Comparison of ENCODE assay signal across 36 mouse cellular contexts in the genomic region with DNA sequence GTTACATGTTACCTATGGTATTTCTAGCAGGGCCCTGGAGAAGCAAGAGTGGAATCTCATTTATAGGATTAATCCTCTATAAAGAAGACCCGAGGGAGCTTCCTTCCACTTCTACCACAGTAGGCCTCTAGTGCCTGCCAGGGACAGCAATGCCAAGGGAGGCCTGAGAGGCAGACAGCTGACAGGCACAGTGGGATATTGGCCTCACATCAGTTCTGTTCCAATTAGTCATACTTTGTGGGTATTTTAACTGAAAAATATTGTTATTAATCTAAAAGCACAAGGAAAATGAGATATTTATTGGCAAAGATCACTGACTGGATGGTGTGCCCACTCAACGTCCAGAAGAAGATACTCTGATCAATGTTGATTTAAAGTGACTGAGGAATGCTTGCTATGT. TPM values are rescaled to one million over a fixed set of nuclear protein-coding genes. Genes with fewer than 3 reads are reported as not detected.
DNase-seq lines count a peak whose midpoint lies in the region; ATAC-seq and TF ChIP-seq lines count a peak whose summit lies in the region.
"Had no signal": no experiment of that assay in that cellular context is flagged by ENCODE, and none has a peak within 500 bp of the region (broad histone marks: within the 10 kb centered on the region; RNA-seq: fewer than 3 reads in every experiment).

No protein-coding gene starts in this region.

- H3K27ac ChIP-seq in MEL (ENCODE audit: control insufficient read depth, low read depth, low read length) = no peak overlapping the region
- no peak overlapping the region for H3K27ac ChIP-seq in liver, embryonic 11.5 days (ENCODE audit: low read depth, low read length)
- H3K27ac ChIP-seq: embryonic facial prominence, embryonic 13.5 days; forebrain, embryonic 10.5 days; gastrocnemius, adult 2 months; hindbrain, embryonic 10.5 days; limb, embryonic 12.5 days; lung, embryonic 15.5 days; midbrain, embryonic 10.5 days; stomach, postnatal 0 days had no signal

- H3K4me1 ChIP-seq in MEL (ENCODE audit: control insufficient read depth in 1 of 2, insufficient read depth in 2 of 2, low read length in 2 of 2) = peaks cover 8 to 32% of the 10 kb centered on the region in 2 experiments
- 0 out of 2 replicates have a peak, but pooled peaks cover 2% of the 10 kb centered on the region for H3K4me1 ChIP-seq in liver, embryonic 11.5 days (replicated peaks; ENCODE audit: control insufficient read depth, insufficient read depth, low read length)
- H3K4me1 ChIP-seq: embryonic facial prominence, embryonic 13.5 days; limb, embryonic 12.5 days; lung, embryonic 15.5 days had no signal

- peaks cover 0 to 30% of the 10 kb centered on the region in 2 experiments; a peak in 2 of 4 replicates for H3K36me3 ChIP-seq in MEL (ENCODE audit: control insufficient read depth in 1 of 2, insufficient read depth in 2 of 2, low read length in 2 of 2)
- H3K36me3 ChIP-seq in liver, embryonic 11.5 days (ENCODE audit: control insufficient read depth, insufficient read depth, low read length) = no peaks in the 10 kb centered on the region
- H3K36me3 ChIP-seq: embryonic facial prominence, embryonic 13.5 days; forebrain, embryonic 10.5 days; G1E; hindbrain, embryonic 10.5 days; limb, embryonic 12.5 days; lung, embryonic 15.5 days; midbrain, embryonic 10.5 days had no signal

- no peaks in the 10 kb centered on the region for H3K79me2 ChIP-seq in MEL (ENCODE audit: control insufficient read depth, insufficient read depth, low read length, poor library complexity)

- no peaks in the 10 kb centered on the region for H3K9me3 ChIP-seq in MEL (replicated peaks; ENCODE audit: insufficient read depth, low read length)
- H3K9me3 ChIP-seq in liver, embryonic 11.5 days (ENCODE audit: control insufficient read depth, low read length) = no peaks in the 10 kb centered on the region
- H3K9me3 ChIP-seq: embryonic facial prominence, embryonic 13.5 days; forebrain, embryonic 10.5 days; G1E; hindbrain, embryonic 10.5 days; limb, embryonic 12.5 days; lung, embryonic 15.5 days; midbrain, embryonic 10.5 days had no signal

- TF ChIP-seq RAD21 in MEL (IDR thresholded peaks at IDR 0.05; ENCODE audit: low read depth, low read length) = no peak

- no peak overlapping the region for H3K9ac ChIP-seq in MEL (ENCODE audit: control insufficient read depth, low read depth, low read length, poor library complexity, severe bottlenecking)
- no peak overlapping the region for H3K9ac ChIP-seq in liver, embryonic 11.5 days (ENCODE audit: low read depth, low read length)
- H3K9ac ChIP-seq: embryonic facial prominence, embryonic 13.5 days; limb, embryonic 12.5 days; lung, embryonic 15.5 days had no signal

- WGBS in liver, embryonic 11.5 days = 63% methylated on average over 2 of the region's 2 CpGs

- no peak for ATAC-seq in liver, embryonic 11.5 days (replicated peaks; ENCODE audit: low FRiP score)
- ATAC-seq in inflammation-experienced regulatory T-cells, adult 6 months = no peak
- ATAC-seq: forebrain, embryonic 16.5 days; hindbrain, embryonic 16.5 days; intestine, embryonic 16.5 days had no signal

- H3K4me2 ChIP-seq in liver, embryonic 11.5 days = no peak overlapping the region
- H3K4me2 ChIP-seq: embryonic facial prominence, embryonic 13.5 days; limb, embryonic 12.5 days; lung, embryonic 15.5 days had no signal

- no peak for TF ChIP-seq POLR2A in MEL (IDR thresholded peaks at IDR 0.05; ENCODE audit: control insufficient read depth in 1 of 2, insufficient read depth in 1 of 2, low read depth in 1 of 2, low read length in 2 of 2, poor library complexity in 1 of 2)

- TF ChIP-seq CTCF in MEL (IDR thresholded peaks at IDR 0.05 in 2 of 3, conservative IDR thresholded peaks at IDR 0.05 in 1 of 3; ENCODE audit: control insufficient read depth in 1 of 3, insufficient read depth in 1 of 3, low read depth in 2 of 3, low read length in 3 of 3, poor library complexity in 1 of 3, severe bottlenecking in 1 of 3) = no peak

- H3K4me3 ChIP-seq in MEL (ENCODE audit: control insufficient read depth in 1 of 2, insufficient read depth in 1 of 2, low read depth in 2 of 2, low read length in 2 of 2) = no peak overlapping the region
- no peak overlapping the region for H3K4me3 ChIP-seq in liver, embryonic 11.5 days (ENCODE audit: low read depth, low read length)
- H3K4me3 ChIP-seq: embryonic facial prominence, embryonic 13.5 days; forebrain, embryonic 10.5 days; gastrocnemius, adult 2 months; hindbrain, embryonic 10.5 days; limb, embryonic 12.5 days; lung, embryonic 15.5 days; midbrain, embryonic 10.5 days had no signal

- TF ChIP-seq EP300 in MEL (IDR thresholded peaks at IDR 0.05; ENCODE audit: low read depth in 1 of 2, low read length in 2 of 2) = no peak

- peak; percentile 70 for DNase-seq in heart, adult 11 months
- DNase-seq in heart, adult 8-10 months (ENCODE audit: low spot score) = no peak
- DNase-seq in MEL (ENCODE audit: low read depth, low spot score) = peak; percentile 21
- DNase-seq in cerebellum, adult 11-12 months = peak; percentile 59
- DNase-seq in cerebellum, adult 9-11 months = peak; percentile 63
- no peak for DNase-seq in liver, embryonic 11.5 days (ENCODE audit: low spot score)
- no peak for DNase-seq in layer of hippocampus, postnatal 36 days
- DNase-seq: gastrocnemius, adult 2 months; heart, postnatal 14 days; kidney, adult 8-10 months; kidney, postnatal 10 days; right cerebral cortex, postnatal 25 days; thymus, adult 18-20 months; thymus, postnatal 25 days had no signal

- H3K27me3 ChIP-seq in MEL (ENCODE audit: control insufficient read depth in 1 of 2, insufficient read depth in 2 of 2, low read length in 2 of 2) = no peaks in the 10 kb centered on the region
- no peaks in the 10 kb centered on the region for H3K27me3 ChIP-seq in liver, embryonic 11.5 days (replicated peaks; ENCODE audit: control insufficient read depth, insufficient read depth, low read length)
- H3K27me3 ChIP-seq: embryonic facial prominence, embryonic 13.5 days; limb, embryonic 12.5 days; lung, embryonic 15.5 days had no signal

TF ChIP-seq in MEL, 35 proteins besides CTCF, POLR2A, EP300 and RAD21:
- TF ChIP-seq HCFC1 (IDR thresholded peaks at IDR 0.05; ENCODE audit: low read depth, low read length) = no peak
- no peak for TF ChIP-seq MYC (IDR thresholded peaks at IDR 0.05; ENCODE audit: low read depth, low read length)
- no peak for TF ChIP-seq NELFE (IDR thresholded peaks at IDR 0.05; ENCODE audit: low read depth, low read length)
- TF ChIP-seq BHLHE40 (IDR thresholded peaks at IDR 0.05; ENCODE audit: borderline replicate concordance, low read depth, low read length) = no peak
- no peak for TF ChIP-seq POLR2AphosphoS5 (IDR thresholded peaks at IDR 0.05; ENCODE audit: borderline replicate concordance, low read depth, low read length)
- no peak for TF ChIP-seq E2F4 (IDR thresholded peaks at IDR 0.05; ENCODE audit: borderline replicate concordance, low read depth, low read length)
- no peak for TF ChIP-seq UBTF (IDR thresholded peaks at IDR 0.05; ENCODE audit: borderline replicate concordance, insufficient read depth, low read depth, low read length)
- TF ChIP-seq TAL1 (IDR thresholded peaks at IDR 0.05; ENCODE audit: low read length) = no peak
- no peak for TF ChIP-seq USF1 (IDR thresholded peaks at IDR 0.05; ENCODE audit: low read depth, low read length)
- no peak for TF ChIP-seq CHD1 (IDR thresholded peaks at IDR 0.05; ENCODE audit: low read depth, low read length)
- no peak for TF ChIP-seq TCF12 (IDR thresholded peaks at IDR 0.05; ENCODE audit: low read depth, low read length)
- no peak for TF ChIP-seq MAX (IDR thresholded peaks at IDR 0.05; ENCODE audit: low read length)
- TF ChIP-seq KAT2A (conservative IDR thresholded peaks at IDR 0.05; ENCODE audit: low read depth, low read length) = no peak
- no peak for TF ChIP-seq MYB (IDR thresholded peaks at IDR 0.05; ENCODE audit: low read depth, low read length)
- TF ChIP-seq MAFK (IDR thresholded peaks at IDR 0.05; ENCODE audit: borderline replicate concordance, low read depth, low read length) = no peak

RNA-seq across cellular contexts. Expression of a gene that starts 13.0 kb away (rescaled TPM):
- under 1 TPM in 1 of 4 experiments, not detected in 3; 0.14 TPM for total RNA-seq in heart, adult 8-10 months (2022)
- total RNA-seq in MEL (2012; rRNA removed) = not detected in 2 replicates
- not detected for polyA plus RNA-seq in MEL (2012; ENCODE audit: insufficient read depth in 1 of 2, insufficient read length in 2 of 2, low read depth in 1 of 2, low replicate concordance in 2 of 2, missing spikeins in 1 of 2)
- not detected in 2 replicates for polyA plus RNA-seq in liver, embryonic 11.5 days (2014; fragmentation: Nextera tagmentation; extraction: Ambion mirVana)
- total RNA-seq in layer of hippocampus, postnatal 36 days (2021) = not detected
- not detected for polyA plus RNA-seq in inflammation-experienced regulatory T-cells, adult 6 months (2017; shearing (Covaris generic))
- total RNA-seq: adrenal gland, adult 18-20 months; adrenal gland, postnatal 4 days; common myeloid progenitor, adult 5-6 weeks; gastrocnemius, adult 2 months; gastrocnemius, postnatal 4 days; heart, postnatal 14 days; left cerebral cortex, postnatal 14 days; megakaryocyte progenitor cell, adult 5-6 weeks; monocyte, adult 5-6 weeks had no signal
- polyA plus RNA-seq: embryonic facial prominence, embryonic 13.5 days; forebrain, embryonic 10.5 days; forebrain, embryonic 16.5 days; G1E; heart, embryonic 14.5 days; hindbrain, embryonic 10.5 days; hindbrain, embryonic 16.5 days; intestine, embryonic 16.5 days; large intestine, adult 2 months; limb, embryonic 12.5 days; lung, embryonic 15.5 days; midbrain, embryonic 10.5 days; neural tube, embryonic 14.5 days had no signal

RNA-seq across cellular contexts. Expression of a gene that starts 43.3 kb away (rescaled TPM):
- total RNA-seq in heart, adult 8-10 months (2022) = 10 to 100 TPM; 35.3 to 51.3 (median 47.1) TPM
- 0.15 and 0.23 TPM in 2 replicates for total RNA-seq in MEL (2012; rRNA removed)
- under 1 TPM in 1 of 2 experiments, not detected in 1; 0.39 TPM for polyA plus RNA-seq in MEL (2012; ENCODE audit: insufficient read depth in 1 of 2, insufficient read length in 2 of 2, low read depth in 1 of 2, low replicate concordance in 2 of 2, missing spikeins in 1 of 2)
- 1.6 and 1.7 TPM in 2 replicates for polyA plus RNA-seq in liver, embryonic 11.5 days (2014; fragmentation: Nextera tagmentation; extraction: Ambion mirVana)
- 10 to 100 TPM; 27.1 to 30.8 TPM for total RNA-seq in layer of hippocampus, postnatal 36 days (2021)
- 100 to 1,000 TPM in 2 of 3 experiments, 10 to 100 TPM in 1; 40.9 to 267 (median 215) TPM for polyA plus RNA-seq in inflammation-experienced regulatory T-cells, adult 6 months (2017; shearing (Covaris generic))
- total RNA-seq: G1E had no signal
- polyA plus RNA-seq: G1E had no signal

Comparison
In these comparisons a context has a peak if more than half of its experiments do, and no peak if none do; other contexts are left out.
1. DNase-seq: peak in heart, adult 11 months (single experiment), MEL (single experiment), cerebellum, adult 11-12 months (single experiment) and cerebellum, adult 9-11 months (single experiment); none in heart, adult 8-10 months (single experiment), liver, embryonic 11.5 days (single experiment) and layer of hippocampus, postnatal 36 days (0 of 2).
2. RNA of a gene that starts 43.3 kb away (total RNA-seq): 35.3 to 51.3 TPM in heart, adult 8-10 months and 27.1 to 30.8 TPM in layer of hippocampus, postnatal 36 days; 0.15 to 0.23 TPM in MEL; every median in the first group is over 10 times any median in the second.